Mouse (Mus musculus) layer of hippocampus, adult 8-10 months (tissue): ENCODE measurements around the gene Add1. TPM values are rescaled to one million over a fixed set of nuclear protein-coding genes. Genes with fewer than 3 reads are reported as not detected.
"Not testable (repeated sequence)": the region's sequence is repeated elsewhere in the genome, so short reads cannot be mapped to it uniquely, and the experiment has no call there.

Source experiments
- DNase-seq, 2 experiments: peaks; one replicate each; pipeline ENCODE4 v3.0.0; 2022; ENCODE audit warnings: low spot score in 2 of 2
- total RNA-seq, 4 experiments: library from RNA; stranded (reverse); gene quantifications; 2 replicates each; pipeline ENCODE4 v1.2.4; 2022

Add1 gene
- total RNA-seq, 4 experiments from 2014 or later: 394 to 417 (median 404) TPM

DNA sequence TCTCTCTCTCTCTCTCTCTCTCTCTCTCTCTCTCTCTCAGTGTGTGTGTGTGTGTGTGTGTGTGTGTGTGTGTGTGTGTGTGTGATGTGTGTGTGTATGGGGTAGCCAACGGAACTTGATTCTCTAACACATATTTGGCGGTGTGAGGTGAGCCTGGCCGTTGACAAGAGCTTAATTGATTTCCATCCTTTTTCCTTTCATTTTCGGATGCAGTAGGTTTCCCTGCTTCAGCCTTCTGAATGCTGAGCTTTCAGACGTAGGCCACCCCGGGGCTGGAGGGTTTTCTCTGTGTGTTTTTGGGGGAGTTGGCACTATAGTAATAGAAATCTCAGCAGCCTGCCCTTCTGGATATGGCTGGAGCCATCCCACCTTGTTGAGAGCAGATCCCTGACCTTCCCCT is 23.2 kb upstream of the Add1 start:
- DNase-seq: no peak

DNA sequence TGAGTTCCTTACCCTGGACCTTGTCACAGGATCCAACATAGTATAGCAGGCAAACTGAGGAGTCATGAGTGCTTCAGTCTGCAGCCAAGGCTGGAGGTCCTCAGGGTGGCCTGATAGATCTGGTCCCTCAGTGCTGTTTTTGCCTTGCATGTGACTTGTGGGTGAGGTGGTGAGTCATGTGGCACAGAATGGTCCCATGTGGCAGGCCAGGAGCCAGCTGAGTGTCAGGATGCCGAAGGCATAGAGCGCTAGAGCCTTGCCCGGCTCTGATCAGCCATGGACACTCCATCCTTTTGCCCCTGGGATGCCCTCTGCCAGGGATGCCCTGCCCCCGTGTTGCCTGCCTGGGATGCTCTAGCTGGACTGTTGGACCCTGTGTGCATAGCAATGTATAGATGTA is 21.6 kb upstream of the Add1 start:
- DNase-seq: no peak

- DNase-seq: no peak
Measured at GRCm38 (mm10) chr5:34563854-34564253, 9.6 kb upstream of the Add1 start.

GRCm38 (mm10) chr5:34564291-34564690 is 9.2 kb upstream of the Add1 start:
- DNase-seq: no peak

- DNase-seq: peak; percentile 73
Measured at GRCm38 (mm10) chr5:34565545-34566283, 7.8 kb upstream of the Add1 start.

DNA sequence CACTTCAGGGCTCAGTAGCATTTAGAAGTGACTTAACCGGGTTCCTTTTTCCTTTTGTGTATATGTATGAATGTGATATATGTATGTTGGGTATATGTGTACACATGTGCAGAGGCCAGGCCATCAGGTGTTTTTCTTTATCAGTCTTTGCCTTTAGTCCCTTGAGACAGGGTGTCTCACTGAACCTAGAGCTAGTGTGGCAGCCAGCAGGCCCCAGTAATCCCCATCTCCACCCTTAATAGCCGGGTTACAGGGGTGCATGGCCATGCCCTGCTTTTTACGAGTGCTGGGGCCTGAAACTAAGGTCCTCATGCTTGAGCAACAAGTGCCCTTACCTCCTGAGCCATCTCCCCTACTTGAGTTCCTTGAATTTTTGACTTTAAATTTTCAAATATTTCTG is 1.9 kb upstream of the Add1 start:
- no peak for DNase-seq

GRCm38 (mm10) chr5:34572568-34572967 is 896 bp upstream of the Add1 start:
- not testable (repeated sequence) for DNase-seq

GRCm38 (mm10) chr5:34574721-34575120 is 1.3 kb downstream of the Add1 start:
- DNase-seq: no peak

DNA sequence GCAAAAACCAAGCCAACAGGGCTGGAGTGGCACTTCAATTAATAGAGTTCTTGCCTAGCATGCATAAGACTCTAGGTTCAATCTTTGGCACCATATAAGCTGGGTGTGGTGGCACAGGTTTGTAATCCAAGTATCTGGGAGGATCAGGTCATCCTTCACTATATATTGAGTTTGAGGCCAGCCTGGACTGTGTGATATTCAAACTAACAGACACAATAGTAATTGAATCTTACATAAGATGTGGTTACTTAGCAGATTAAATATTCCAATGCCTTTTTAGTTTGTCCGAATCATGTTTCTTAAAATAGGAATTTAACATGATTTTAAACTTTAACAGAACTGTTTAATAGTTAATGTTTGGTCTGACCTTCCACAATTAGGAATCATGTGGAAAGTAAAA is 2.8 kb downstream of the Add1 start:
- no peak for DNase-seq

DNA sequence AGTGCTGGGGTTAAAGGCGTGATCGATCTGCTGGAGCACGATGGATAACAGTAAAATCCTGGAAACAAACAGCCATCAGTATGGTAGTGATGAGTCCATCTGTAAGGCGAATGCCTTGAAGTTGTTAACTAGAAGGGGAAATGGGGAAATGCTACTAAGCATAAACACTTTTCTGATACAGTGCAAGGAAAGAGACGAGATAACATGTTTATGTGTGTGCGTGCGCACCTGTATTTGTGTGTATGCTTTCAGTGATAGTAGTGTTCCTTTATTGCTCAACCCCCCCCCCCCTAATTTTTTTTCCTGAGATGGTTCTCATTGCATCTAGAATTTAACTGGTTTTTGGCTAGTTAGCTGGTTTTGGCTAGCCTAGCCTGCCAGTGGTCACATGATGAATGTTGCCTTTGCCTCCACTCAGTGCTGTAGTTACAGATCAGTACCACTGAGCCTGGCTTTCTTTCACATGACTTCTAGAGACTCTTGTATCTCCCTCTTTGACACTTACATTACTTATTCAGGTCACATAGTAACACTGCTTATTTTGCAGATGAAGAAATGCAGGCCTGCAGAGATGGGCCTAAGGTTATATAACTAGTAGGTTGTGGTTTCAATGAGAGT is 4.7 kb downstream of the Add1 start:
- DNase-seq: no peak

- no peak for DNase-seq
Measured at GRCm38 (mm10) chr5:34579377-34579776, 5.9 kb downstream of the Add1 start.

DNA sequence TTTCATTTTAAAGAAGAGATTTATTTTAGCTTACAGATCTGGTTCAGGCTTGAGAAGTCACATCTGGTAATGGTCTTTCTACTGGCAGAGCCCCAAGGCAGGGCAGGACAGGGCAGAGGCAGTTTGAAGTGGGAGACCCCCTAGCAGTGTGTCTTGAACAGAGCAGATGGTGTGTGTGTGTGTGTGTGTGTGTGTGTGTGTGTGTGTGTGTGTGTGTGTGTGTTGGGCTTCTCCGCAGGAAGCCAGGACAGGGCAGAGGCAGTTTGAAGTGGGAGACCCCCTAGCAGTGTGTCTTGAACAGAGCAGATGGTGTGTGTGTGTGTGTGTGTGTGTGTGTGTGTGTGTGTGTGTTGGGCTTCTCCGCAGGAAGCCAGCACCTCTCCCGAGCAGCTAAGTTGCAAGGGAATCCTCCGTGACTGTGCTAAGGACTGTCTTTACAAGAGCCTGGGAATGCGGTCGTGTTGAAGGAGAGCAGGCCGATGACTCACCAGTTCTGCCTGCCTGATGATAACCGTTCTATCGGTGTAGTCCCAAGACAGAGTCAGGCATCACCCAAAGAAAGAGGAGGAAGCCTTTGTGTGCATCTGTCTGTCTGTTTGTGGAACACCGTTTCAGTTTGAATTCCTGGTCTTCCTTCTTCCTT is 8.3 kb downstream of the Add1 start:
- peak; percentile 26 to 38 for DNase-seq

DNA sequence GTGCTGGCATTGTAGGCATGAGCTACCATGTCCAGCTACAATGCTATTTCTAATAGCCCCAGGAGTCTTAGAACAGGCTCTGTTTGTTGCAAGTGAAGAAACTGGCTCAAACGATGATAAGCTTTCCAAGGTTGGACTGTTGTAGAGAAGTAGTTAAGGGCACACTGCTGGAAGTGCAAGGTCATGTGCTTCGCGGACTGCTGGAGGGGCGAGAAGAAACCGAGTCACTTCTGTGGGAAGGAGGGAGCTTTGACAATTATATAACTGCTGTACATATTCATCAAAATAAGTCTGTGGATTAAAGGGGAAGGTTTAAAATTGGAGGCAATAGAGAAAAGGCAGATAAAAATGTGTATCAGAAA is 8.8 kb downstream of the Add1 start:
- no peak for DNase-seq

DNA sequence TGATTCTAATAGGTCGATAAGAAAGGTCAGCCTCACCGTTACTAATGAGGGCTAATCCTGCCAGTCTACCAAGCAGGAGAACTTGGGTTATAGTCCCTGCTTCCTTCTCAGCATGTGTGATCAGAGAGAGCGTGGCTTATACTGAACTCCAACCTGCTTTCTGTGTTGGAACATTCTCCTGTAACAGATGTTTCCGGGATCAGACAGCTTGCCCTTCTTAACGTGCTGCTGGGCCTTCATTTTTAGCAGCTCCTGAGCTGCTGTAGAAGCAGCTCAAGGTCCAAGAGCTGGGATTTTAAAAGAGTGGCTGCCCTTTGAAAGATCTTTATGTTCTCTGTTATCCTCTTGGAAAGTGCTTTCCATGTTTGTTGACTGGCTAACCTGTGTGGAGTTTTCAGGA is 11.8 kb downstream of the Add1 start:
- DNase-seq: no peak

DNA sequence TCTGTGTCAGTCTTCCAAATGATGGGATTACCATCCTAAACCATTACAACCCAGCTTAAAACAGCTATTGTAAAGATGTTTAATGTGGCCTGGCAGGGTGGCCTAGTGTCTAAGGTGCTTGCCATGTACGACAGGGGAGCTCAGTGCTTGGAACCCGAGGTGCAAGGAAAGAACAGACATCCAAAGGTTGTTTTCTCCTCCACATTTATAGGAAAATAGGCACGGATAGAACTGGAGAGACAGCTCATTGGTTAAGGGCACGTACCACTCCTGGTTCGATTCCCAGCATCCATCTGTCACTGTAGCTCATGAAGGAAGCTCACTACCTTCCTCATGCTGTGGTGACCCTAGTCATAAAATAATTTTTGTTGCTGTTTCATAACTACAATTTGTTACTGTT is 14.4 kb downstream of the Add1 start:
- DNase-seq: no peak

DNA sequence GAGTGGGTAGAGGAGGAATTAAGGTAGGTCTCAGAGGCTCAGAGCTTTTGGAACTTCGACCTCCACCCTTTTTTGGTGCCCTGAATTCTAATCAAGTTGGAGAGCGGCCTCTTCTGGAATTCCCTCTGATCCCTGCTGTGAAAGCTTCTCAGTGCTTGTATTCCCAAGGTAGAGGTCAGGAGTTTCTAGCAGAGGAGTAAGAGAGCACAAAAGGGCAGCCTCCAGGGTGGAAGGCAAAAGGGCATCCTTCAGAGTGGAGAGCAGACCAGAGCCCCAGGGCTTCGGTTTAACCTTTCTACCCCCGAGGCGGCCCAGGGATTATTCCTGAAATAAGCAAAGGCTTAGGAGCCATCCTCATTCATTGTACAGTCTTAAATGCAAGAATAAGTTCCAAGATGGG is 16.6 kb downstream of the Add1 start:
- no peak for DNase-seq

- no peak for DNase-seq
Measured at GRCm38 (mm10) chr5:34590702-34591101, 17.2 kb downstream of the Add1 start.

DNA sequence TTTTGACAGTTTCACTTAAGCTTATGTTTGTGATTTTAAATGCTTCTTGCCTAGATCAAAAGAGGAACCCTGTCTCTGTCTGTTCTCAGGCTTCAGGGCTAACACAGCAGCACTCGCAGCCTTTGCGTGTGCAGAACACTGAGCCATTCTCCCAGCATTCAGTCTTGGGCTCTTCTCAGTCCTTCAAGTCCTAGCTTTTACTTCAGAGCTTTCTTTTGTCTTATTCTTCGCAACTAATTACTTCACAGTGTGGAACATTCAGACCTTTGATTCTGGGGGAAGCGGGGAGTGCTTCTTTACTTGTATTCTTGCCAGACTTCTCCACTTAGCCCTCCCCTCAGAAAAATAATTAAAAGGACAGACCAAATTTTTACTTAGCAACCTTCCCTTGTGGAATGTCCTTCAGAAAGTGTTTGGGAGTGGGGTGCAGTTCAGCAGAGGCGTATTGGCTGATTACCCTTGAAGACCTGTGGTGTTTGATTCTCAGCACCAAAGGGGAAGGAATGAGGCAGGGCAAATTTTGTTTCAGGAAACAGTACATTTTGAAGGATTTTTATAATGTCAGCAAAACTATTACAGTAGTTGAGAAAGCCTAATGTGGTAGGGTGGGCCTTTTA is 18.0 kb downstream of the Add1 start:
- DNase-seq: no peak

DNA sequence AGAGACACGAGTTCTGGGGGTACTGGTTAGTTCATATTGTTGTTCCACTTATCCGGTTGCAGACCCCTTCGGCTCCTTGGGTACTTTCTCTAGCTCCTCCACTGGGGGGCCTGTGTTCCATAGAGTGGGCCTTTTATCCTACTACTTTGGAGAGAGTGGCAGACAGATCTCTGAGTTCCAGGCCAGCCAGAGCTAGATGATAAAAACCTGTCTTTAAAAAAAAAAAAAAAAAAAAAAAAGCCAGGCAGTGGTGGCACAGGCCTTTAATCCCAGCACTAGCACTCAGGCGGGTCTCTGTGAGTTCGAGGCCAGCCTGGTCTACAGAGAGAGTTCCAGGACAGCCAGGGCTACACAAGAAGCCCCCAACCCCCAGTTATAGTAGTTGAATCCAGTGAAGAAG is 18.8 kb downstream of the Add1 start:
- not testable (repeated sequence) for DNase-seq

GRCm38 (mm10) chr5:34592666-34593065 is 19.2 kb downstream of the Add1 start:
- DNase-seq: no peak

- no peak for DNase-seq
Measured at GRCm38 (mm10) chr5:34593202-34593727, 19.8 kb downstream of the Add1 start.

GRCm38 (mm10) chr5:34604576-34604975 is 31.1 kb downstream of the Add1 start:
- DNase-seq: no peak
